Mouse (Mus musculus) macrophage (primary cell): Measurements from ENCODE around the gene Sox9. TPM values are rescaled to one million over a fixed set of nuclear protein-coding genes. Genes with fewer than 3 reads are reported as not detected.

Experiments used
- H3K27ac ChIP-seq: fragments of 350-480 bp; formaldehyde crosslinking; 2 replicates; pipeline ENCODE4 v1.9.0; 2021
- H3K36me3 ChIP-seq: fragments of 350-480 bp; formaldehyde crosslinking; 2 replicates; pipeline ENCODE4 v1.9.0; 2021; ENCODE audit errors: inconsistent target
- H3K4me3 ChIP-seq: fragments of 350-480 bp; formaldehyde crosslinking; 2 replicates; pipeline ENCODE4 v1.9.0; 2021; ENCODE audit errors: inconsistent target
- H3K79me2 ChIP-seq: fragments of 350-480 bp; formaldehyde crosslinking; 2 replicates; pipeline ENCODE4 v1.9.0; 2021; ENCODE audit errors: inconsistent target
- WGBS: methylation state at CpG from one replicate; pipeline ENCODE4 v1.1.7; 2026; ENCODE audit warnings: inconsistent platforms; ENCODE audit not compliant: missing documents; 5-methylcytosine and 5-hydroxymethylcytosine counted together
- polyA plus RNA-seq: library from polyadenylated mRNA; stranded (reverse); fragments of 250-400 nt; gene quantifications from 3 replicates; pipeline ENCODE4 v1.2.4, GENCODE M21; 2018; ENCODE audit warnings: inconsistent platforms
- total RNA-seq, 78 experiments: library from RNA; depleted of rRNA; stranded (reverse); fragments of 250-400 nt; gene quantifications; 1 replicate in 9 of 78; 2 replicates in 24 of 78; 3 replicates in 43 of 78; 4 replicates in 2 of 78; pipeline ENCODE4 v1.2.4; 2018; ENCODE audit warnings: inconsistent platforms in 56 of 78

Gene Sox9
- total RNA-seq (2018; cell fraction: chromatin; rRNA removed): under 1 TPM in 1 of 26 experiments, not detected in 25; 0.92 TPM
- not detected for total RNA-seq (2018; cell fraction: cytosol; rRNA removed)
- under 1 TPM in 1 of 26 experiments, not detected in 25; 0.51 TPM for total RNA-seq (2018; cell fraction: nucleus; rRNA removed)
- polyA plus RNA-seq: not detected in 3 replicates

DNA sequence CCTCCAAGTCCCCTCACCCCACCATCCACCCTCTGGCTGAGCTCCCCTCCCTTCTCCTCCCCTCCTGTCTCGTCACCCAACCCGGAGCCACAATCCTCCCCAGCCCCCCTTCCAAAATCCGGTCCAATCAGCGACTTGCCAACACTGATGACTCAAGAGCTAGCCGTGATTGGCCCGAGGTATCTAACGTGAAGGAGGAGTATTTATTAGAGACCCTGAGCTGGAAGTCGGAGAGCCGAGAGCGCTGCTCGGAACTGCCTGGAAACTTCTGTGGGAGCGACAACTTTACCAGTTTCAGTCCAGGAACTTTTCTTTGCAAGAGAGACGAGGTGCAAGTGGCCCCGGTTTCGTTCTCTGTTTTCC, at the start of gene Sox9:
Gene Sox9, plus strand, starts transcription at position 231 of the 363 bp plus-strand sequence.
- Histone ChIP-seq H3K79me2 (no peaks in the 10 kb centered on the region), H3K27ac (no peak within 1 kb of the TSS), H3K36me3 (no peaks in the 10 kb centered on the region), H3K4me3 (no peak within 1 kb of the TSS)
- WGBS: 0% methylated on average over 15 of the region's 15 CpGs

DNA sequence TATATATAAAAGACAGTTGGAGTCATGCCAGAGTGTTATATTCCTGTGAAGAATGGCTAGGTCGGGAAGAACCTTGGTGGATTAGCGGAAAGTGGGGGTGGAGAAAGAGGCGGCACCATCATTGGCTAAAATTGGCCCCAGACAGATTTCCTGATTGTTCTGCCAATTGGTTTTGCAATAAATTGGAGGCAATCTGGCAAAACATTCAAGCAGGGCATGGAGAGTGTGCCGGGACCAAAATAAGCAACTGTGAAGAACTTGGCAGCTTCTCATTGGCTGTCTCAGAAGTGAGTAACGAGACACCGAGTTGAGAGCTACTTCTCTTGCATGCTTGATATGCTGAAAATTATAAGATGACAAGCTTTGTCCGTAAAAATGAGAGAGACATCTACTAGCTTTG, 49.6 kb upstream of the Sox9 start:
- H3K27ac ChIP-seq: no peak overlapping the region
- H3K79me2 ChIP-seq: no peaks in the 10 kb centered on the region
- 92% methylated on average over 7 of the region's 7 CpGs for WGBS
- no peak overlapping the region for H3K4me3 ChIP-seq
- no peaks in the 10 kb centered on the region for H3K36me3 ChIP-seq

DNA sequence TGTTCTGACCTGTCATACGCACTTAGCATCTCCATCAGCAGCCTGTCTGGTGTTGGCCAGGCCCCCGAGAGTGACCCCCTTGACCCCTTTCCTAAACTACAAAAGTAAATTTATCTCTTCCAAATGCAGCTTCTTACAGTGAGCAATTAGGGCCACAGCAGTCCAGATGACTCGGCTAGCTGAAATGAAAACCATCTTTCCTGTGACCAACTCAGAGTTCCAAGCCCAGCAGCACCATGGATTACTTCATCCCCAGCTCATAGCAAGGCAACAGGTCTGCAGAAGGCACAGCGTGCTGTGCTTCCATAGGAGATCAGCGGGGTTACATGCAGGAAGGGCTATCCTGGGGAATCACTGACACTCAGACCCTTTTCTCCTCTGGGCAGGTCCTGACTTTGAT, 45.0 kb upstream of the Sox9 start:
- Histone ChIP-seq H3K4me3 (no peak overlapping the region), H3K27ac (no peak overlapping the region), H3K79me2 (no peaks in the 10 kb centered on the region), H3K36me3 (no peaks in the 10 kb centered on the region)
- 84% methylated on average over 5 of the region's 5 CpGs for WGBS

DNA sequence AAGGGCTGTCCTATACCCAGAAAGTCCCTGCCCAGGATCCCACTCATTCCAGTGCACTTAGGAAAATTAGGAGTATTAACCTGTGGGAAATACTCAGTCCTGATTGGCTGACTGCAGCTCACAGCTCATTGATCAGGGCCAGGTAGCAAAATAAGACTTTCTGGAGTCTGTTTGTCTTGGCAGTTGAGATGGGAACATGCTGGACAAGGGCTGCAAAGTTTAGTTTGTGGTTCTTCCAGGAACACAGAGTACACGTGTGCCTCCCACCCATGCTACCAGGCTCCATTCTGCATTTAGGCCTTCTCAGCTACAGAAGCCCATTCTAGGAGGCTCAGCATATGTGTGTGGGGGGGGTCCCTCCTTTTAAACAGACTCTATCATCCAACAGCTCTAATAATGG, 42.3 kb upstream of the Sox9 start:
- WGBS: 85% methylated on average over 1 of the region's 1 CpGs

DNA sequence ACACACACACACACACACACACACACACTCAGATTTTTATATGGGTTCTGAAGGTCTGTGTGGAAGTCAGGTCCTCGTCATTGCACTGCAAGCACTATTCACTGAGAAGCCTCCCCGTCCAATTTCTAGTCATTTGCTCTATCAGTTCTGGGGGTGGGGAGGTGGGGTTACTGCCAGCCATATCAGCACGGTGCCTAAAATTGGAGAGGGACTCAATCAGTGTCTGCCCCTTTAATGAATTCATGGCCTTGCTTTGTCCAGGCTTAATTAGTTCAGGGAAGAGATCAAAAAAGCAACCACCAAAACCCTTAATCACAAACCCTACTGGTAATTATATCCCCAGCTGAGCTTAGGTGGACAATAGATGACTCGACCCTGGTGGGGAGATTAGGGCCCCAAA, 25.5 kb upstream of the Sox9 start:
- no peak overlapping the region for H3K27ac ChIP-seq
- H3K4me3 ChIP-seq: no peak overlapping the region
- no peaks in the 10 kb centered on the region for H3K79me2 ChIP-seq
- 74% methylated on average over 4 of the region's 4 CpGs for WGBS
- H3K36me3 ChIP-seq: no peaks in the 10 kb centered on the region

More for the DNA sequence above, 42.3 kb upstream of the Sox9 start:
- Histone ChIP-seq H3K79me2 (no peaks in the 10 kb centered on the region), H3K36me3 (no peaks in the 10 kb centered on the region), H3K4me3 (no peak overlapping the region), H3K27ac (no peak overlapping the region)

DNA sequence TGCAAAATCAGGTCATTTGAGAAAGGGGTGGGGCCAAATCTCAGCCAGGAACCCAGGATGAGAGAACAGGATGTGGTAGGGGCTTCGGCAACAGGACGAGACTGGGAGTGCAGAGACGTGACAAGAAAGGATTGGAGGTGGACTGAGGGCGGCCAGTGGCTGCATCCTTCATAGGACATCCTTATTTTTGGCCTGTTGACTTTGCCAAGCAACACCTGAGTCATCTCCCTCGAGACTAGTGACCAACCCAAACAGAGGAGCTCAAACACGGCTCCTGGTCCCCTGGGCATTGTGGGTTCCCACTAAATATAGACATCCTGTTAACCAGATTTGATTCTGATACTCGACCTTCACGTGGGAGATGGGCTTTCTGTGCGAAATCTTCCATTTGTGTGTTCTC, 24.0 kb upstream of the Sox9 start:
- H3K36me3 ChIP-seq: no peaks in the 10 kb centered on the region
- WGBS: 50% methylated on average over 9 of the region's 9 CpGs

DNA sequence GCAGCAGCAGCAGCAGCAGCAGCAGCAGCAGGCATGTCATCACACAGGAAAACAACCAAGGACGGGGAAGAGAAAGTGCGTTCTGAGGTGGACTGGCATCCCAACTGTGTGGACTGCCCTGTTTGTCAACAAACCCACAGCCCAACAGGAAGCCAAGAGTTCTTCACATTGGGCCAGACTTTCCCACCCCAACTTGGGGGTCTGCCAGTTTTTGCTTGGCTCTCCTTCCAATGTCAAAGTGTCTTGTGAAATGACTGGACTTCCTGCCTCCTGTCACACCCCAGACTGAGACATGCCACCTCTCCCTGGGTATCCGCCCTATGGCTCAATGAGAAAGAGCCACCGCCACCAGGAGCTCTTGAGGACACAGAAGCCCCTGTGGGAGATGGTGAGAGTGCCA, 15.1 kb upstream of the Sox9 start:
- Histone ChIP-seq H3K4me3 (no peak overlapping the region), H3K36me3 (no peaks in the 10 kb centered on the region), H3K79me2 (no peaks in the 10 kb centered on the region), H3K27ac (no peak overlapping the region)
- 78% methylated on average over 4 of the region's 4 CpGs for WGBS

More for the DNA sequence above, 24.0 kb upstream of the Sox9 start:
- Histone ChIP-seq H3K27ac (no peak overlapping the region), H3K4me3 (no peak overlapping the region), H3K79me2 (no peaks in the 10 kb centered on the region)

DNA sequence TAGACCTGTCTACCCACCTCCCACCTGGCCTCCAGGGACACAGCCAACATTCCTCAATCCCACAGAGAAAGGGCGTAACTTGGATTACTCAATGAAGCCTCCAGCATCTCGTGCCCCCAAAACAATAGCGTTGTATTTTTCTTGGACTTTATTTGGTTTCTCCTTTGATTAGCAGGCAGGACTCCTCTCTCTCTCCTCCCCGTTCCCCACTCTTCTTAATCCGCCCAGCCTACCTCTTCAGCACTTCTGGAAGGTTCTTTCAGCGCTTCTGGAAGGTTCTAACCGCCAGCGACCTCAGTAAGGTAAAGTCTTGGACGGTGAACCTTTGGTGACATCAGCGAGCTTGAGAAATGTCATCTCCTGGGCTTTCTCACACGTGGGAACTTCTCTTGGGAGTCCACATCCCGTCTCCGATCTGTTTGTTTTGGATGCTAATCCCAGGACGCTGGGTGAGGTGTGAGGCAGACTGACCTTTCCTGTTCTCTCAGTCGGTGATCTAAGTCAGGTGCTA, 14.4 kb upstream of the Sox9 start:
- H3K79me2 ChIP-seq: no peaks in the 10 kb centered on the region
- no peak overlapping the region for H3K27ac ChIP-seq
- H3K36me3 ChIP-seq: no peaks in the 10 kb centered on the region
- no peak overlapping the region for H3K4me3 ChIP-seq
- WGBS: 73% methylated on average over 15 of the region's 15 CpGs

DNA sequence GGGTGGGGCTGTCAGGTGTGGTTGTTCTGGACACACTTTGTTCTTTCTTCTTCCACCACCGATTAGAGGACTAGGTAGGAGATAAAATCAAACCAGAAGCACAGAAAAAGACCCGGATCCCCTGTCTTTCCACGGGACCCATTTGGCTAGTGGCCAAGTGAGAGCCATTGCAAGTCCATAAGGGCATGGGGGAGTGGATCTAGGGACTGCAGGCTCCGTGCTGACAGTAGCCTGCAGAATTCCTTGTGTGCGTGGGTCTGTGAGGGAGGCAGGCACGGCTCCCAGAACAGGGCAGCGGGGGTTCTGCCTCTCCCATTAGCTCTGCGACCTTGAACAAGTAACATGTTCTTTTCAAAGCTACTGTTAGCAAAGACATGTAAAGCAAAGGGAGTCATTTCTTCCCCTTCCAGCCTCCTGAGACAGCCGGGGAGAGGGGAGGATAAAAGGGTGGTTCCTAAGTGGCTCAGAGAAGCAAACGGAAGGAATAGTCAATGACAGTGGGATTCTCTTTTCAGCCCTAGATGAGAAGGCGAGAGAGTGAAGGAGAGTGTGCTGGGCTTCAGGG, 9.2 kb upstream of the Sox9 start:
- WGBS: 50% methylated on average over 11 of the region's 11 CpGs

DNA sequence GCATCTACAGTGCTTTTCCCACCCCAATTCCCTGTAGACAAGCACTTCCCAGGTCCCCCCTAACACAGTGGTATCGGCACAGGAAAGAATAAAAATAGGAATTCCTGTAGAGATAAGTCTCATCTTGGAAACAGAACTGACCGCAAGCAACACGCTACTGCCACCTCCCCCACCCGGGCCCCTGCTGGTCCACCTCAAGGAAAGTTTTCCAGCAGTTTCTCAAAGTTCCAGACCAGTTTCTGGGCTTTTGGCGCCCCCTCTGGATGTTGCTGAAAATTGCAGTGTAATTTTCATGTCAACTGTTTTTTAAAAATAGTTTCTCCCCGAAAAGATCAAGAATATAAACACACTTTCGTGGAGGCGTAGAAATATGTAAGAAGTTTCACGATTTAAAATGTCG, 2.3 kb upstream of the Sox9 start:
- no peaks in the 10 kb centered on the region for H3K79me2 ChIP-seq
- H3K27ac ChIP-seq: no peak overlapping the region
- no peaks in the 10 kb centered on the region for H3K36me3 ChIP-seq
- 7% methylated on average over 10 of the region's 10 CpGs for WGBS
- H3K4me3 ChIP-seq: no peak overlapping the region

More for the DNA sequence above, 9.2 kb upstream of the Sox9 start:
- no peaks in the 10 kb centered on the region for H3K79me2 ChIP-seq
- no peak overlapping the region for H3K4me3 ChIP-seq
- no peaks in the 10 kb centered on the region for H3K36me3 ChIP-seq
- H3K27ac ChIP-seq: no peak overlapping the region

DNA sequence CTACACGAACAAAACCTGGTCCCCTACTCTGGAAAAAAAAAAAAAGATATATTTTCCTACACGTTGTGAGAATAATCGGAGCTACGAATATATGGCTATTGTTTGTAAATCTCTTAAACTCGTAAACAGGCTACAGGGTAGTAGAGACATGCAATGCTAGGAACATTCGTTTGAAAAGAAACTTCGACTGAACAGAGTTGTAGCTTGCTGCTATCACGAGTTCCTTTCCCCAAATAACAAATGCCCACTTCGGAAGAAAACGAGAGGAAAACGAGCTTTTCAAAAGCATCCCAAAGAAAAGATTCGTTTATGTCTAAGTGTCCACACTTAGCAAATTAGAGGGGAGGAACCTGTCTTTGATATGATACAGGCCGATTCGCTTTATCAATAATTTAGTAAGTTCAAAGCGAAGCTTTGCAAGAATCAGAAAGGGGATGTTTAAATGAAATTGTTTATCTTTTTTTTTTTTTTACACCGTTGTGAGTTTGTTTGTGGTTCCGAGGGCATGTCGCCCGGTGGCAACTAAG, 1.6 kb upstream of the Sox9 start:
- Histone ChIP-seq H3K79me2 (no peaks in the 10 kb centered on the region), H3K36me3 (no peaks in the 10 kb centered on the region), H3K4me3 (no peak overlapping the region), H3K27ac (no peak overlapping the region)
- WGBS: 11% methylated on average over 19 of the region's 19 CpGs

DNA sequence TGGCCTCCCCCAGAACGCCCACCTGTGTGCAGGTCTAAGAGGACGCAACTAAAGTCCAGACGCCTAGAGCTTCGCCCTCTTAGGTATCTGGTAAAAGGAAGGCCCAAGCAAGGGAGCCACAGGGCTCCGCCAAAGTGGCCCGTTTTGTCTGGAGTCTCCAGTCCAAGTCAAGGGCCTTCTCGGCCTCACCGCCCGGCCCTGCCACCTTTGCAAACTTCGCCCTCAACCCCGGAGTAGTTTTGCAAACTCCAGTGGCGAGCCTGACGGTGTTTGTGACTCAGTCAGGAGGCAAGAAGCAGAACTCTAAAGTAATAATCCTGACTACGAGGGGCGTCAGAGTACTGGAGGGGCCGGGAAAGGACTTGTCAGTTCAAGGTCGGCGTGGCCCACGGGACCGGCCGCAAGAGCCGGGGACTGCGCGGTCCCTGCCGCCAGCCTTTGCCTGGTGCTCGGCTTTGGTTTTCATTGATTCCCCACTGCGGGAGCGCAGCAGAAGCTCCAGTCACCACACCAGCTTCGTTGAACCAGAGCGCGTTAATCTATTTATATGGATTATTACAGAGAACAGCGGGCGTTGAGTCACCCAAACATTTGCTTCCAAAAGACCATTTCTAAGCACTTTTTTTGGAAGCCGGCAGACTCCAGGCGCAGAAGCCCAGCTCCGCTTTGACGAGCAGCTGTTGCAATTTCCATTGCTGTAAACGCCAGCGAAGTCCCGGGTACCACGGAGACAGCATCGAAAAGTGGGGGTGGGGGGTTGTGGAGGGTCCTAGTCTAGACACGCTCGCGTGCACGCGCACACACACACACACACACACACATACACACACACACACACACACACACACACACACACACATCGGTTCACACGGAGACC, 751 bp upstream of the Sox9 start:
- Histone ChIP-seq H3K36me3 (no peaks in the 10 kb centered on the region), H3K79me2 (no peaks in the 10 kb centered on the region), H3K27ac (no peak overlapping the region), H3K4me3 (no peak overlapping the region)
- WGBS: 4% methylated on average over 48 of the region's 49 CpGs

DNA sequence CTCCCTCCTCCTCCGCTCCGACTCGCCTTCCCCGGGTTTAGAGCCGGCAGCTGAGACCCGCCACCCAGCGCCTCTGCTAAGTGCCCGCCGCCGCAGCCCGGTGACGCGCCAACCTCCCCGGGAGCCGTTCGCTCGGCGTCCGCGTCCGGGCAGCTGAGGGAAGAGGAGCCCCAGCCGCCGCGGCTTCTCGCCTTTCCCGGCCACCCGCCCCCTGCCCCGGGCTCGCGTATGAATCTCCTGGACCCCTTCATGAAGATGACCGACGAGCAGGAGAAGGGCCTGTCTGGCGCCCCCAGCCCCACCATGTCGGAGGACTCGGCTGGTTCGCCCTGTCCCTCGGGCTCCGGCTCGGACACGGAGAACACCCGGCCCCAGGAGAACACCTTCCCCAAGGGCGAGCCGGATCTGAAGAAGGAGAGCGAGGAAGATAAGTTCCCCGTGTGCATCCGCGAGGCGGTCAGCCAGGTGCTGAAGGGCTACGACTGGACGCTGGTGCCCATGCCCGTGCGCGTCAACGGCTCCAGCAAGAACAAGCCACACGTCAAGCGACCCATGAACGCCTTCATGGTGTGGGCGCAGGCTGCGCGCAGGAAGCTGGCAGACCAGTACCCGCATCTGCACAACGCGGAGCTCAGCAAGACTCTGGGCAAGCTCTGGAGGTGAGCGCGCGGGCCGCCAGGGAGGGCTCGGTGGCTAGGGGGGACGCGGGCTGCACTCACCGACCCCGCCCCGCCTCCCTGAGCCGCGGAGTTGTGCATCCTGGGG, 515 bp downstream of the Sox9 start:
- no peak overlapping the region for H3K4me3 ChIP-seq
- WGBS: 4% methylated on average over 70 of the region's 75 CpGs
- no peak overlapping the region for H3K27ac ChIP-seq

More for the DNA sequence above, 515 bp downstream of the Sox9 start:
- H3K36me3 ChIP-seq: no peaks in the 10 kb centered on the region
- no peaks in the 10 kb centered on the region for H3K79me2 ChIP-seq
